Mouse (Mus musculus) forebrain, embryonic 16.5 days (tissue): ENCODE data around the gene Tex14. TPM values are rescaled to one million over a fixed set of nuclear protein-coding genes. Genes with fewer than 3 reads are reported as not detected.

ENCODE experiments used
- ATAC-seq: fragments of 200-750 bp; cut with Nextera tagmentation; 2 replicates; pipeline ENCODE4 v1.8.0; 2017; ENCODE audit warnings: mild to moderate bottlenecking, moderate library complexity
- H3K27ac ChIP-seq: fragments of 300-500 bp; sonication (generic); 2 replicates; pipeline ENCODE4 v1.5.1; 2014; ENCODE audit warnings: low read length, control low read depth
- H3K27me3 ChIP-seq: fragments of 300-500 bp; sonication (generic); replicated peaks from 2 replicates; pipeline ENCODE4 v1.6.1; 2014; ENCODE audit warnings: low read length; ENCODE audit not compliant: control insufficient read depth, insufficient read depth
- H3K36me3 ChIP-seq: fragments of 300-500 bp; sonication (generic); 2 replicates; pipeline ENCODE4 v1.6.1; 2014; ENCODE audit not compliant: control insufficient read depth, insufficient read depth
- H3K4me1 ChIP-seq: fragments of 300-500 bp; sonication (generic); replicated peaks from 2 replicates; pipeline ENCODE4 v1.6.1; 2014; ENCODE audit warnings: low read length; ENCODE audit not compliant: control insufficient read depth, insufficient read depth
- H3K4me2 ChIP-seq: fragments of 300-500 bp; sonication (generic); 2 replicates; pipeline ENCODE4 v1.6.1; 2014; ENCODE audit warnings: mild to moderate bottlenecking, low read length, control low read depth
- H3K4me3 ChIP-seq: fragments of 300-500 bp; sonication (generic); replicated peaks from 2 replicates; pipeline ENCODE4 v1.5.1; 2014; ENCODE audit warnings: mild to moderate bottlenecking, low read length, control low read depth
- H3K9ac ChIP-seq: fragments of 300-500 bp; sonication (generic); replicated peaks from 2 replicates; pipeline ENCODE4 v1.6.1; 2014; ENCODE audit warnings: low read depth, low read length, control low read depth
- H3K9me3 ChIP-seq: fragments of 300-500 bp; sonication (generic); 2 replicates; pipeline ENCODE4 v1.6.1; 2016; ENCODE audit warnings: low read length; ENCODE audit not compliant: control insufficient read depth
- WGBS: fragments of 180-500 bp; shearing (Covaris S2); extraction: QIAGEN DNeasy Blood & Tissue Kit; methylation state at CpG from one replicate; pipeline ENCODE4 v1.1.7; 2014; 5-methylcytosine and 5-hydroxymethylcytosine counted together
- polyA plus RNA-seq: library from polyadenylated mRNA; unstranded; fragments of >200 nt; fragmentation: Nextera tagmentation; extraction: Ambion mirVana; gene quantifications from 2 replicates; pipeline ENCODE4 v1.2.1, GENCODE M21; 2015

Gene Tex14
- polyA plus RNA-seq, 1 experiment from 2014 or later, result 0.63 TPM

- no peak for ATAC-seq
- Histone ChIP-seq H3K4me2 (peak overlapping the region; percentile 92), H3K27me3 (no peaks in the 10 kb centered on the region), H3K4me3 (peak overlapping the region; percentile 79), H3K4me1 (peaks cover 35% of the 10 kb centered on the region), H3K36me3 (no peaks in the 10 kb centered on the region), H3K27ac (peak overlapping the region; percentile 93), H3K9me3 (no peaks in the 10 kb centered on the region), H3K9ac (peak overlapping the region; percentile 84)
- WGBS, result 2% methylated on average over 25 of the region's 25 CpGs
These were observed 186.1 kb downstream of the Tex14 start for GRCm38 (mm10) chr11:87590841-87591525.

- peak; percentile 98 for ATAC-seq
- Histone ChIP-seq H3K4me2 (peak within 1 kb of the TSS; percentile 92), H3K36me3 (no peaks in the 10 kb centered on the region), H3K27ac (peak within 1 kb of the TSS; percentile 93), H3K9ac (peak within 1 kb of the TSS; percentile 84), H3K9me3 (no peaks in the 10 kb centered on the region), H3K4me3 (peak within 1 kb of the TSS; percentile 79), H3K27me3 (no peaks in the 10 kb centered on the region), H3K4me1 (peaks cover 41% of the 10 kb centered on the region)
- 0% methylated on average over 60 of the region's 61 CpGs for WGBS
These were observed 186.9 kb downstream of the Tex14 start, which contains the start of gene Mtmr4 for GRCm38 (mm10) chr11:87591526-87592353. TSS of gene Mtmr4 (plus strand) at chr11:87592162.

- no peaks in the 10 kb centered on the region for H3K9me3 ChIP-seq
- 0% methylated on average over 14 of the region's 15 CpGs for WGBS
- ATAC-seq, result no peak
- peak overlapping the region; percentile 77 for H3K9ac ChIP-seq
- H3K4me2 ChIP-seq, result peak overlapping the region; percentile 89
- peak overlapping the region; percentile 79 for H3K4me3 ChIP-seq
- no peaks in the 10 kb centered on the region for H3K36me3 ChIP-seq
- H3K27ac ChIP-seq, result peak overlapping the region; percentile 92
- H3K27me3 ChIP-seq, result no peaks in the 10 kb centered on the region
- peaks cover 47% of the 10 kb centered on the region for H3K4me1 ChIP-seq
These were observed 187.5 kb downstream of the Tex14 start for GRCm38 (mm10) chr11:87592354-87592695.

GRCm38 (mm10) chr11:87592713-87593598 is 188.1 kb downstream of the Tex14 start:
- Histone ChIP-seq H3K27ac (peak overlapping the region; percentile 92), H3K9ac (peak overlapping the region; percentile 77), H3K4me1 (peaks cover 49% of the 10 kb centered on the region), H3K4me3 (peak overlapping the region; percentile 79), H3K36me3 (peaks cover 4% of the 10 kb centered on the region; the same call in 1 of the 2 replicates), H3K4me2 (peak overlapping the region; percentile 89), H3K9me3 (no peaks in the 10 kb centered on the region), H3K27me3 (no peaks in the 10 kb centered on the region)
- 37% methylated on average over 13 of the region's 13 CpGs for WGBS
- no peak for ATAC-seq

GRCm38 (mm10) chr11:87595327-87595841 is 190.5 kb downstream of the Tex14 start:
- peak overlapping the region; percentile 90 for H3K4me3 ChIP-seq
- H3K4me1 ChIP-seq, result peaks cover 40% of the 10 kb centered on the region
- ATAC-seq, result peak; percentile 53
- H3K9me3 ChIP-seq, result no peaks in the 10 kb centered on the region
- WGBS, result 2% methylated on average over 22 of the region's 37 CpGs
- no peaks in the 10 kb centered on the region for H3K27me3 ChIP-seq
- peak overlapping the region; percentile 98 for H3K9ac ChIP-seq
- H3K27ac ChIP-seq, result peak overlapping the region; percentile 89
- peak overlapping the region; percentile 53 for H3K4me2 ChIP-seq
- peaks cover 18% of the 10 kb centered on the region for H3K36me3 ChIP-seq

GRCm38 (mm10) chr11:87595976-87596375 is 191.1 kb downstream of the Tex14 start:
- peaks cover 22% of the 10 kb centered on the region for H3K36me3 ChIP-seq
- WGBS, result 2% methylated on average over 7 of the region's 7 CpGs
- peak overlapping the region; percentile 53 for H3K4me2 ChIP-seq
- peak overlapping the region; percentile 98 for H3K9ac ChIP-seq
- no peaks in the 10 kb centered on the region for H3K27me3 ChIP-seq
- H3K4me1 ChIP-seq, result peaks cover 35% of the 10 kb centered on the region
- no peak for ATAC-seq
- H3K4me3 ChIP-seq, result peak overlapping the region; percentile 90
- no peaks in the 10 kb centered on the region for H3K9me3 ChIP-seq
- H3K27ac ChIP-seq, result peak overlapping the region; percentile 89

- 19% methylated on average over 2 of the region's 2 CpGs for WGBS
- peaks cover 25% of the 10 kb centered on the region for H3K36me3 ChIP-seq
- no peak for ATAC-seq
These were observed 191.6 kb downstream of the Tex14 start for GRCm38 (mm10) chr11:87596492-87596891.

GRCm38 (mm10) chr11:87597061-87597460 is 192.2 kb downstream of the Tex14 start:
- H3K4me1 ChIP-seq, result peaks cover 35% of the 10 kb centered on the region
- H3K27ac ChIP-seq, result peak overlapping the region; percentile 89; the same call in 1 of the 2 replicates
- H3K27me3 ChIP-seq, result no peaks in the 10 kb centered on the region
- H3K9ac ChIP-seq, result peak overlapping the region; percentile 98
- H3K36me3 ChIP-seq, result peaks cover 31% of the 10 kb centered on the region
- peak overlapping the region; percentile 90 for H3K4me3 ChIP-seq
- no peaks in the 10 kb centered on the region for H3K9me3 ChIP-seq
- no peak for ATAC-seq
- peak overlapping the region; percentile 53 for H3K4me2 ChIP-seq

More at GRCm38 (mm10) chr11:87596492-87596891, 191.6 kb downstream of the Tex14 start:
- H3K9me3 ChIP-seq, result no peaks in the 10 kb centered on the region
- H3K4me2 ChIP-seq, result peak overlapping the region; percentile 53
- H3K27me3 ChIP-seq, result no peaks in the 10 kb centered on the region
- peak overlapping the region; percentile 98 for H3K9ac ChIP-seq
- H3K4me3 ChIP-seq, result peak overlapping the region; percentile 90
- peaks cover 35% of the 10 kb centered on the region for H3K4me1 ChIP-seq
- peak overlapping the region; percentile 89 for H3K27ac ChIP-seq
